Mouse (Mus musculus) kidney, postnatal 10 days (tissue): Measurements from ENCODE around the gene Gm9833.

Source experiments
- DNase-seq: peaks from one replicate; pipeline ENCODE4 v3.0.0; 2021; ENCODE audit warnings: mixed read lengths

Gene Gm9833

DNA sequence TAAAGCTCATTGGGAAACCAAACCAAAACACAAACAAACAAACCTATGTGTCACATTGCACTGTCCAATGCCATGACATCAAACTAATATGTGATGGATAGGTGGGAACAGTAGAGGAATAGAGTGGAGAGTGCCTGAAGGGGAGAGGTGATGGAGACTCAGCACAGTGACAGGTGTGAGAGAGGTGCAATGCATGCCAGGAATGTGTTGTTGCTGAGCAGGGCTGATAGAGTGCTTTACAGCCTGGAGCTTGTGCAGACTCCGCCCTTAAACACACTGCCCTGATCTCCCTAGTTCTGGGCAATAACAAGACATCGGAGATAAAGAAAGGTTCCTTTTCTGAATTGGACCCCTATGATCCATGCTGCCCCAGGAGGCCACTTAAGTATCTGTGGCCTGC is 36.2 kb downstream of the Gm9833 start:
- no peak for DNase-seq

DNA sequence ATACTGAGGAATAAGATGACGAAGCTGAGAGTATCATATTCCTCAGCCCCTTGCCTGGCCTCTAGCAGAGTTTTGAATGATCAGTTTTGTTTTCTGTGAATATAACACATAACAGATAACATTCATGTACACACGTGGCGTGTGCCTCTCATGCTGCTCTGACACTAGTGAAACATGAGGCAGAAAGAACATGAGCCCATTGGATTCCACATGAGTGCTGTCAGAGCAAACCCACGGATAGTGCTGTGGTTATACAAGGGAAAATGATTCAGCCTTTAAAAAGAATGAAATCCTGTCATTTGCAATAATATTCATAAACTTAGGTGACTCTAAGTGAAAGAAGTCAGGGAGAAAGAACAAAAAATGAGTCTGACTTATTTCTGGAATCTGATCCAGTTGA is 37.4 kb downstream of the Gm9833 start:
- DNase-seq: no peak

- no peak for DNase-seq
Measured at GRCm38 (mm10) chr3:10126036-10126435, 38.1 kb downstream of the Gm9833 start.

GRCm38 (mm10) chr3:10126502-10126901 is 38.6 kb downstream of the Gm9833 start:
- DNase-seq: no peak

- no peak for DNase-seq
Measured at GRCm38 (mm10) chr3:10126952-10127351, 39.0 kb downstream of the Gm9833 start.

GRCm38 (mm10) chr3:10127505-10127904 is 39.6 kb downstream of the Gm9833 start:
- DNase-seq: no peak
